Mouse (Mus musculus) spleen, postnatal 14 days (tissue): ENCODE data around the gene Lalba.
"Not testable (repeated sequence)": the region's sequence is repeated elsewhere in the genome, so short reads cannot be mapped to it uniquely, and the experiment has no call there.

Experiments
- DNase-seq, 2 experiments: peaks; one replicate each; pipeline ENCODE4 v3.0.0; 2021 to 2022; ENCODE audit warnings: low spot score in 2 of 2

Lalba gene

GRCm38 (mm10) chr15:98491332-98491731 lies 8.8 kb upstream of the Lalba start:
- no peak for DNase-seq

- DNase-seq: no peak
These were observed 4.0 kb upstream of the Lalba start for GRCm38 (mm10) chr15:98486433-98487021.

GRCm38 (mm10) chr15:98483907-98484886 lies 1.7 kb upstream of the Lalba start:
- peak in 1 of 2 experiments; percentile 8 for DNase-seq

- DNase-seq: no peak
These were observed 2.9 kb downstream of the Lalba start for GRCm38 (mm10) chr15:98479568-98480102.

DNA sequence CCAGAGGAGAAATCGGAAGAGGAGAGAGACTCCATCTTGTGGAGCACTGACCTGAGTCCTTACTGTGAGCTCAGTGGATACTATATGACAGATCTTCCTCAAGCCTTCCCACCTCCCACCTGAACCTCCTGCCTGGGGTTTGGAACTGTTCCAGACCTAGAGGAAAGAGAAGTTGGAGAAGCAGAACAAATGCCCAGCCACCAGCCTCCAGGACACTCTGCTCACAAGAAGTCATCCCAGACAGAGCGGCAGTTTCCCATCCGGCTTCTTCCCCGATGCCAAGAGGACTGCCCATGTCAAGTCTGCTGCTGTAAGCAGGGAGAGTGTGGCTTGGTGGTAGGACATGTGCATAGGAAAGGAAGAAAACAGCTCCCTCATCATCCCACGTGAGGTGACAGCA lies 6.2 kb downstream of the Lalba start:
- DNase-seq: no peak

- peak in 1 of 2 experiments; percentile 53 for DNase-seq
These were observed 7.1 kb downstream of the Lalba start for GRCm38 (mm10) chr15:98475382-98475781.

- no peak for DNase-seq
These were observed 7.6 kb downstream of the Lalba start for GRCm38 (mm10) chr15:98474958-98475357.

DNA sequence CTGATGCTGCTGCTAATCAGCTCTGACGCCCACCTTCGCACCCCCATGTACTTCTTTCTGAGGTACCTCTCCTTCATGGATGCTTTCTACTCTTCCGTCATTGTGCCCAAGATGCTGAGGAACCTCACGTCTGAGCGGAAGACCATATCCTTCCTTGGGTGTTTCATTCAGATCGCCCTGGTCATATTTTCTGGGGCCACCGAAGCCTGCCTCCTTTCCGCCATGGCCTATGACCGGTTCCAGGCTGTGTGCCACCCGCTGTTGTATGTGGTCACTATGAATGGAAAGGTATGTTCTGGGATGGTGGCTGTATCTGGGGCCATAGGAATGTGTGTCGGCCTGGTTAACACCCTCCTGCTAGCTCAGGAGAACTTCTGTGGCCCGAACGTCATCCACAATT lies 11.0 kb downstream of the Lalba start:
- DNase-seq: no peak

GRCm38 (mm10) chr15:98469596-98469995 lies 12.9 kb downstream of the Lalba start, which contains the start of gene OR5BS1P:
Gene OR5BS1P, plus strand, starts transcription at chr15:98469896.
- DNase-seq: no peak

- no peak for DNase-seq
These were observed 30.2 kb downstream of the Lalba start, which contains the start of gene Olfr281 for GRCm38 (mm10) chr15:98452288-98452687. Gene Olfr281, plus strand, starts transcription at chr15:98452588.

GRCm38 (mm10) chr15:98448521-98448920 lies 34.0 kb downstream of the Lalba start:
- DNase-seq: no peak

DNA sequence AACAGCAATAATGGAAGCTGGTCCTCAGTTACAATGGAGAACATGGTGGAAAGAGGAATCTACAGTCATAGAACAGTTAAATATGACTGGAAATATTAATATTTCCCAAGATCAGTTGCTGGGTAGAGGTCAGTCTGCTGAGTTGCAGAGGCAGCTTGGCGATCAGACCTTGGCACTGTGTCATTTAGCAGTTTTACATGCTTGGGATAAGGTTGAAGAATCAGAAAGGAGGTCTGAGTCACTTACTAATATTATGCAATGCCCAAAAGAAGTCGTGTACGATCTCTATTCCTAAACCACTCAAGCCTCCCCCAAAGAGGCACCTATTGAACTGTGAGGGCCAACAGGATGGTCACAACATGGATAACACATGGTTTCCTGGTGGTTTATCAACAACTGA lies 38.0 kb downstream of the Lalba start:
- no peak for DNase-seq

- not testable (repeated sequence) for DNase-seq
These were observed 51.6 kb downstream of the Lalba start, which contains the start of gene Olfr282 for GRCm38 (mm10) chr15:98430925-98431324. Gene Olfr282, plus strand, starts transcription at chr15:98431225.
